Mouse (Mus musculus) hindbrain, embryonic 10.5 days (tissue): ENCODE measurements around the gene Cbx5. TPM values are rescaled to one million over a fixed set of nuclear protein-coding genes. Genes with fewer than 3 reads are reported as not detected.

Source experiments
- DNase-seq: peaks from one replicate; pipeline ENCODE4 v3.0.0-alpha.2; 2017; ENCODE audit warnings: low spot score
- H3K27ac ChIP-seq: fragments of 300-500 bp; sonication (generic); 2 replicates; pipeline ENCODE4 v1.5.1; 2016; ENCODE audit warnings: mild to moderate bottlenecking, moderate library complexity
- H3K27me3 ChIP-seq: fragments of 300-500 bp; sonication (generic); 2 replicates; pipeline ENCODE4 v1.6.1; 2016; ENCODE audit warnings: mild to moderate bottlenecking; ENCODE audit not compliant: poor library complexity, insufficient read depth, severe bottlenecking
- H3K36me3 ChIP-seq: fragments of 300-500 bp; sonication (generic); 2 replicates; pipeline ENCODE4 v1.6.1; 2016; ENCODE audit warnings: mild to moderate bottlenecking, moderate library complexity
- H3K4me1 ChIP-seq: fragments of 300-500 bp; sonication (generic); replicated peaks from 2 replicates; pipeline ENCODE4 v1.6.1; 2016; ENCODE audit warnings: mild to moderate bottlenecking
- H3K4me3 ChIP-seq: fragments of 300-500 bp; sonication (generic); 2 replicates; pipeline ENCODE4 v1.5.1; 2016; ENCODE audit warnings: mild to moderate bottlenecking, moderate library complexity
- H3K9me3 ChIP-seq: fragments of 300-500 bp; sonication (generic); 2 replicates; pipeline ENCODE4 v1.6.1; 2016; ENCODE audit warnings: mild to moderate bottlenecking, moderate library complexity
- WGBS: fragments of 180-500 bp; shearing (Covaris S2); methylation state at CpG from one replicate; pipeline ENCODE4 v1.1.7; 2016; 5-methylcytosine and 5-hydroxymethylcytosine counted together
- polyA plus RNA-seq: library from polyadenylated mRNA; unstranded; fragments of >200 nt; fragmentation: Nextera tagmentation; extraction: Ambion mirVana; gene quantifications from 2 replicates; pipeline ENCODE4 v1.2.1, GENCODE M21; 2016

Gene Cbx5
- polyA plus RNA-seq, 1 experiment from 2014 or later = 157 TPM

- no peaks in the 10 kb centered on the region for H3K9me3 ChIP-seq
- peaks cover 61% of the 10 kb centered on the region for H3K36me3 ChIP-seq
- DNase-seq = no peak
- WGBS = 86% methylated on average over 7 of the region's 7 CpGs
- H3K27ac ChIP-seq = no peak overlapping the region
- H3K27me3 ChIP-seq = peaks cover 4% of the 10 kb centered on the region; the same call in 1 of the 2 replicates
- H3K4me3 ChIP-seq = no peak overlapping the region
- H3K4me1 ChIP-seq = no peaks in the 10 kb centered on the region
These were observed 49.5 kb downstream of the Cbx5 start for GRCm38 (mm10) chr15:103190083-103190482.

GRCm38 (mm10) chr15:103187803-103188202 lies 51.8 kb downstream of the Cbx5 start:
- no peak overlapping the region for H3K27ac ChIP-seq
- H3K9me3 ChIP-seq = no peaks in the 10 kb centered on the region
- H3K36me3 ChIP-seq = peaks cover 38% of the 10 kb centered on the region
- H3K4me1 ChIP-seq = peaks cover 15% of the 10 kb centered on the region
- peaks cover 27% of the 10 kb centered on the region for H3K27me3 ChIP-seq
- 81% methylated on average over 6 of the region's 6 CpGs for WGBS
- DNase-seq = no peak
- H3K4me3 ChIP-seq = no peak overlapping the region

DNA sequence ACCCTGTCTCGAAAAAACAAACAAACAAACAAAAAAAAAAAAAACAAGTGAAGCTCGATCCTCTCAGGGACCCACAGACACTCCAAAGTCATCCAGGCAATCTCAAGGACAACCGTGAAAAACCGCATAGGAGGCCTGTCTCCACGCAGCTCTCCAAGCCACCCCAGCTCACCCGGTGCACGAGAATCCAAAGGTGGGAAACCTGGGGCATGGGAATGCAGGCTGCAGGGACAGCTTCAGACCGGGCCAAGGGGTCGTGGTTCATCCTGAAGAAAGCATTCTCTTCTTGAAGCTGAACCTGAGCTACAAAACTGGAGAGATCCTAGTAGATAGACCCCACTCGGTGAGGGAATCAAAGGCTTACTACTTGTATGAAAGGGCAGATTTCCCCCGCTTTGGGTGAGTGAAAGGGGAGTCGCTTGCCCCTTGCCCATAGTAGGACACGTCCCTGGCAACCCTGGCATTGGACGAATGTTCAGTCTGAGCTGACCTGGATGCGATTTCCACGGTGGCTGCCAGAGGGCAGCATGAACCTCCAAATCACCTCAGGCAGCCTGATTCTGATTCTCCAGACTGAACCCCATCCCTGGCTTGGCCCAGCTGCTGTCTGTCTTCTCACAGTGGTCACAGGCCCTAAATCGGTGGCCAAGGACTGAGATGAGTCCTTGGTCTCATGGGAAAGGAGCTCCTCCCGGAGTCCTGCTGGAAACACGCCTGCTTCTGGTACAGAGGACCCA lies 54.0 kb downstream of the Cbx5 start:
- WGBS = 52% methylated on average over 19 of the region's 19 CpGs
- peak; percentile 51 for DNase-seq
- Histone ChIP-seq H3K27ac (no peak overlapping the region), H3K9me3 (no peaks in the 10 kb centered on the region), H3K36me3 (peaks cover 16% of the 10 kb centered on the region), H3K4me1 (peaks cover 24% of the 10 kb centered on the region), H3K4me3 (no peak overlapping the region), H3K27me3 (peaks cover 49% of the 10 kb centered on the region)

- Histone ChIP-seq H3K27me3 (peaks cover 66% of the 10 kb centered on the region), H3K9me3 (no peaks in the 10 kb centered on the region), H3K36me3 (peaks cover 4% of the 10 kb centered on the region; the same call in 1 of the 2 replicates), H3K4me1 (peaks cover 24% of the 10 kb centered on the region), H3K27ac (no peak overlapping the region), H3K4me3 (peak overlapping the region; percentile 44)
- peak; percentile 59 for DNase-seq
- WGBS = 12% methylated on average over 25 of the region's 25 CpGs
These were observed 55.7 kb downstream of the Cbx5 start for GRCm38 (mm10) chr15:103183651-103184610.

DNA sequence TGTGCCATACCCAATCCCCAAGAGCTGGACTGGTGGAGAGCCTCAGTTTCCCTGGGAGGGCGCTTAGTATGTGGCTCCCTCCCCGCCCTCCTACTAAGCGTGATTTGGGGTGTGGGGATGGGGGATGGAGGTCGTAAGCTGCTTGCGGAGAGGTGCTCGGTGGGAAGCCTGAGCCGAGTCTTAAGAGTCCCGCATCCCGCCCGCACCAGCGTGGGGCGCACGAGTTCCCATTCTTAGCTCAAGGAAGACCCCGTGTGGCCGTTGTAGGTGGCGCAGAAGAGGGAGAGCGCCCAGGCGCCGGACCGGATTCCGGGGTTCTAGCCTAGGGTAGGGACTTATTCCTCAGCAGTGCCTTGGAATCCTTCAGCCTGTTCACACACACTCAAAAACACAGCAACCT lies 56.5 kb downstream of the Cbx5 start:
- H3K4me1 ChIP-seq = peaks cover 28% of the 10 kb centered on the region
- DNase-seq = peak; percentile 71
- H3K4me3 ChIP-seq = peak overlapping the region; percentile 44
- 1% methylated on average over 21 of the region's 21 CpGs for WGBS
- H3K36me3 ChIP-seq = no peaks in the 10 kb centered on the region
- H3K27me3 ChIP-seq = peaks cover 74% of the 10 kb centered on the region
- no peak overlapping the region for H3K27ac ChIP-seq
- H3K9me3 ChIP-seq = no peaks in the 10 kb centered on the region

GRCm38 (mm10) chr15:103182166-103182790 lies 57.3 kb downstream of the Cbx5 start:
- H3K9me3 ChIP-seq = no peaks in the 10 kb centered on the region
- peak; percentile 82 for DNase-seq
- WGBS = 2% methylated on average over 43 of the region's 48 CpGs
- peak overlapping the region; percentile 44 for H3K4me3 ChIP-seq
- peaks cover 37% of the 10 kb centered on the region for H3K4me1 ChIP-seq
- no peak overlapping the region for H3K27ac ChIP-seq
- peaks cover 82% of the 10 kb centered on the region for H3K27me3 ChIP-seq
- no peaks in the 10 kb centered on the region for H3K36me3 ChIP-seq

DNA sequence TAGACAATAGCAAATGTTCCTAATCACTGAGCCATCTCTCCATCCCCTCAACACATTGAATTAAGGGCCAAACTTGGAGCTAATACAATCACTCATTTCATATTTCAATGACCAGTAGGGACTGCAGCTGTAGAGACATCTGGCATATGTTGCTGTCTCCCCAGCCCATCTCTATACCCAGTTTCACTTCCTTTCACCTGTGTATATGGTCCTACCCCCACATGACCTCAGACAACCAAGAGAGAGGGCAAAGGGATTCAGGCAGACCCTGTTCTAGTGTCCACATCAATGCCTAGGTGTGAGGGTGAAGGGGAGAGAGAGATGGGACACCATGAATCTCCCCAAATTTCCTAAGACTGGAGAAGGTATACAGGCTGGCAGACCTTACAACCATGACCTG lies 59.2 kb downstream of the Cbx5 start:
- Histone ChIP-seq H3K4me1 (peaks cover 45% of the 10 kb centered on the region), H3K9me3 (no peaks in the 10 kb centered on the region), H3K27ac (no peak overlapping the region), H3K4me3 (no peak overlapping the region), H3K27me3 (peaks cover 98% of the 10 kb centered on the region), H3K36me3 (no peaks in the 10 kb centered on the region)
- no peak for DNase-seq

GRCm38 (mm10) chr15:103178767-103179166 lies 60.8 kb downstream of the Cbx5 start:
- Histone ChIP-seq H3K9me3 (no peaks in the 10 kb centered on the region), H3K4me1 (peaks cover 40% of the 10 kb centered on the region), H3K27me3 (peaks cover 100% of the 10 kb centered on the region), H3K27ac (no peak overlapping the region), H3K36me3 (no peaks in the 10 kb centered on the region), H3K4me3 (no peak overlapping the region)
- WGBS = 62% methylated on average over 1 of the region's 1 CpGs
- DNase-seq = peak; percentile 2

DNA sequence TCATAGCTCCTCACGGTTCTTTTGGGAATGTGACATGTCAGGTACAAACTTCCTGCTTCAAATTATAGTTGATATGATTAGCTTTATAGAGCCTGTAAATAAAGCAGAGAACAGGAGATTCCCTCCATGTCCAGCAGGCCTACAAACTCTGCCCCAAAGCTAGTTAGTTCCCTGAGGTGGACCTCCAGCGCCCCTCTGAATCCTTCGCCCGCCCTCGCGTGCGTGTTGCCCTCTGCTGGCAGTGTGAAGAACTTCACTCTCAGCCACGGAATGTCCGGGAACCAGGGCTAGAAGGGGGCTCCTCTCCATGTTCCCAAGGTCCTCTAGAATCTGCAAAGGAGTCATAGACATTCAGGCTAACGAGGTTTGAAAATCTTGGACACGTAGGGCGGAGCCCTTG lies 61.5 kb downstream of the Cbx5 start:
- peak; percentile 70 for DNase-seq
- H3K4me1 ChIP-seq = peaks cover 33% of the 10 kb centered on the region
- no peak overlapping the region for H3K4me3 ChIP-seq
- no peak overlapping the region for H3K27ac ChIP-seq
- H3K36me3 ChIP-seq = no peaks in the 10 kb centered on the region
- no peaks in the 10 kb centered on the region for H3K9me3 ChIP-seq
- H3K27me3 ChIP-seq = peaks cover 100% of the 10 kb centered on the region
- 8% methylated on average over 12 of the region's 12 CpGs for WGBS

GRCm38 (mm10) chr15:103177611-103178041 lies 62.0 kb downstream of the Cbx5 start:
- Histone ChIP-seq H3K36me3 (no peaks in the 10 kb centered on the region), H3K4me3 (peak overlapping the region; percentile 21; the same call in 1 of the 2 replicates), H3K4me1 (peaks cover 28% of the 10 kb centered on the region), H3K9me3 (no peaks in the 10 kb centered on the region), H3K27ac (no peak overlapping the region), H3K27me3 (peaks cover 100% of the 10 kb centered on the region)
- WGBS = 3% methylated on average over 12 of the region's 12 CpGs
- DNase-seq = peak; percentile 35

- H3K4me1 ChIP-seq = peaks cover 22% of the 10 kb centered on the region
- no peaks in the 10 kb centered on the region for H3K9me3 ChIP-seq
- H3K4me3 ChIP-seq = peak overlapping the region; percentile 21; the same call in 1 of the 2 replicates
- WGBS = 2% methylated on average over 18 of the region's 18 CpGs
- H3K36me3 ChIP-seq = no peaks in the 10 kb centered on the region
- peak; percentile 89 for DNase-seq
- peaks cover 100% of the 10 kb centered on the region for H3K27me3 ChIP-seq
- no peak overlapping the region for H3K27ac ChIP-seq
These were observed 62.7 kb downstream of the Cbx5 start for GRCm38 (mm10) chr15:103176874-103177421.

DNA sequence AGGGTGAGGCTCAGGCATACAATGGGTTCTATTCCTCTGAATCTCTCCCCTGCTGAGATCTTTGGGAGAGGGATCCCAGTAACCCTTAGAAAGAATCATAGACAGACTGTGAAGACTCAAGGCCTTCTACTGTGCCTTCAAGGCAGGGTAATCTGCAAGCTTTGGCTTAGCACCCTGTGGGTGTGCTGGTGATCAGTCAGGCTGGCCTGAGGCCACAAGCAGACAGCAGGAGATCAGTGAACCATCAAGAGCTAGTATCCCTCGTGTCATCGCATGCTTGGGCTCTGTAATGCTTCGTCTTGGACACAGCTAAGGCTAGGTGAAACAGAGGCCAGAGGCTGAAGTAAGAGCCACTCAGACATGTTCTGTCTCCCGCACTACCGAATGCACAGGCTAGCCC lies 66.4 kb downstream of the Cbx5 start:
- H3K9me3 ChIP-seq = no peaks in the 10 kb centered on the region
- H3K4me3 ChIP-seq = no peak overlapping the region
- peaks cover 54% of the 10 kb centered on the region for H3K4me1 ChIP-seq
- DNase-seq = no peak
- 74% methylated on average over 5 of the region's 5 CpGs for WGBS
- peaks cover 100% of the 10 kb centered on the region for H3K27me3 ChIP-seq
- H3K36me3 ChIP-seq = no peaks in the 10 kb centered on the region
- no peak overlapping the region for H3K27ac ChIP-seq
